Comparison of ENCODE assay signal across 8 mouse cellular contexts in the genomic region with DNA sequence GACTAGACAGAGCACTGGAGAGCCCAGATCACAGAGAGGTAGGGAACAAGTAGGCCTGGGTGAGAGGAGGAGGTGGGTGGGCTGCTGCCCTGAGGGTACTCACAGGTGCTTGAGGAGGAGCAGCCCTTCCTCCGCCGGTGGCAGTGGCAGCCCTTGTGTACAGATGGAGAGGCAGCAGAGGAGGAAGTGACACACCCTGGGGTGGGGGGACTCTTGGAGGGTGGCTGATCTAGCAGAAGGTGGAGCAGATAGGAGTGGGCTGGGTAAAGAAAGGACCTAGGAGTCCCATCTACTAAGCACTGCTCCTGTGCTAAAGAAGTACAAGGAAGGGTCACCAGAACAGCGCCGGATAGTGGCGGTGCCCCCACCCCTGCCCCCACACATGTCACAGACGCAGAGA. TPM values are rescaled to one million over a fixed set of nuclear protein-coding genes. Genes with fewer than 3 reads are reported as not detected.
A peak's percentile ranks its signal among the peaks of the same experiment; 100 is the strongest.
DNase-seq lines count a peak whose midpoint lies in the region; ATAC-seq and TF ChIP-seq lines count a peak whose summit lies in the region.

TSS of gene Itgb7 (minus strand) at position 197 of the 400 bp plus-strand sequence.

- no peak for ATAC-seq in midbrain, embryonic 14.5 days (ENCODE audit: low FRiP score, low TSS enrichment)

- WGBS in lung, adult 2 months, result 16% methylated on average over 6 of the region's 6 CpGs
- WGBS in macrophage (ENCODE audit: missing documents), result 10% methylated on average over 6 of the region's 6 CpGs
- WGBS in midbrain, embryonic 14.5 days, result 66% methylated on average over 6 of the region's 6 CpGs

- no peak within 1 kb of the TSS for H3K9ac ChIP-seq in midbrain, embryonic 14.5 days (replicated peaks; ENCODE audit: low read length)

- peak; percentile 37; the same call in 1 of the 2 replicates for TF ChIP-seq POLR2A in lung, adult 2 months (IDR thresholded peaks at IDR 0.05; ENCODE audit: borderline replicate concordance, extremely low read depth, low read depth, low read length)

- H3K4me3 ChIP-seq in lung, adult 2 months (replicated peaks; ENCODE audit: extremely low read depth, low read depth, low read length), result peak within 1 kb of the TSS; percentile 40
- peak within 1 kb of the TSS; percentile 6; the same call in 1 of the 2 replicates for H3K4me3 ChIP-seq in macrophage (ENCODE audit: inconsistent target)
- H3K4me3 ChIP-seq in midbrain, embryonic 14.5 days (replicated peaks; ENCODE audit: low read depth, low read length), result no peak within 1 kb of the TSS

- no peak for TF ChIP-seq CTCF in lung, adult 2 months (IDR thresholded peaks at IDR 0.05; ENCODE audit: insufficient read depth, low read length)

- no peaks in the 10 kb centered on the region for H3K27me3 ChIP-seq in midbrain, embryonic 14.5 days (ENCODE audit: control insufficient read depth, insufficient read depth, low read length)

- no peaks in the 10 kb centered on the region for H3K36me3 ChIP-seq in macrophage (ENCODE audit: inconsistent target)
- no peaks in the 10 kb centered on the region for H3K36me3 ChIP-seq in midbrain, embryonic 14.5 days (ENCODE audit: control insufficient read depth, insufficient read depth, low read length)

- H3K27ac ChIP-seq in macrophage, result peak within 1 kb of the TSS; percentile 28; the same call in 1 of the 2 replicates
- no peak within 1 kb of the TSS for H3K27ac ChIP-seq in midbrain, embryonic 14.5 days (replicated peaks; ENCODE audit: low read depth, low read length)

- peaks cover 29% of the 10 kb centered on the region for H3K79me2 ChIP-seq in macrophage (ENCODE audit: inconsistent target)

- H3K4me1 ChIP-seq in lung, adult 2 months (ENCODE audit: control insufficient read depth, insufficient read depth, low read length), result peaks cover 17% of the 10 kb centered on the region
- H3K4me1 ChIP-seq in midbrain, embryonic 14.5 days (ENCODE audit: control insufficient read depth, insufficient read depth, low read length), result 0 out of 2 replicates have a peak, but pooled peaks cover 6% of the 10 kb centered on the region

- no peak within 1 kb of the TSS for H3K4me2 ChIP-seq in midbrain, embryonic 14.5 days (ENCODE audit: low read length)

- DNase-seq in lung, adult 2 months, result no peak
- no peak for DNase-seq in lung, postnatal 14 days
- peak; percentile 77 for DNase-seq in induced T-regulatory cell, adult 2 months (ENCODE audit: low read depth)
- peak; percentile 78 to 87 for DNase-seq in thymus, postnatal 36 days
- DNase-seq in layer of hippocampus, postnatal 14 days (ENCODE audit: low spot score in 2 of 2), result no peak
- DNase-seq in midbrain, embryonic 14.5 days, result no peak
- no peak for DNase-seq in retina, embryonic 14.5 days (ENCODE audit: low spot score)

- no peaks in the 10 kb centered on the region for H3K9me3 ChIP-seq in midbrain, embryonic 14.5 days (ENCODE audit: control insufficient read depth, low read length)

RNA-seq across cellular contexts. Expression of gene Itgb7, which starts in this region (rescaled TPM):
- polyA plus RNA-seq in lung, adult 2 months (2012; rRNA removed), result 22.0 and 32.4 TPM in 2 replicates
- 10 to 100 TPM in 1 of 26 experiments, 1 to 10 TPM in 25; 1.1 to 10.8 (median 4.2) TPM for total RNA-seq in macrophage (2018; cell fraction: chromatin; rRNA removed)
- 10 to 100 TPM in 10 of 26 experiments, 1 to 10 TPM in 16; 5.1 to 12.2 (median 8.6) TPM for total RNA-seq in macrophage (2018; cell fraction: cytosol; rRNA removed)
- total RNA-seq in macrophage (2018; cell fraction: nucleus; rRNA removed), result 10 to 100 TPM in 24 of 26 experiments, 1 to 10 TPM in 2; 8.5 to 27.7 (median 18.2) TPM
- polyA plus RNA-seq in macrophage (2018), result 3.5 to 14.3 TPM (median 5.0 TPM) in 3 replicates
- 1 to 10 TPM; 2.1 to 4.2 TPM for total RNA-seq in layer of hippocampus, postnatal 14 days (2021)
- 0.57 and 0.78 TPM in 2 replicates for polyA plus RNA-seq in midbrain, embryonic 14.5 days (2014; fragmentation: Nextera tagmentation; extraction: Ambion mirVana)

Comparison
In these comparisons a context has a peak if more than half of its experiments do, and no peak if none do; other contexts are left out.
1. DNase-seq: peak in induced T-regulatory cell, adult 2 months (single experiment) and thymus, postnatal 36 days (2 of 2); none in lung, adult 2 months (single experiment), lung, postnatal 14 days (single experiment), layer of hippocampus, postnatal 14 days (0 of 2), midbrain, embryonic 14.5 days (single experiment) and retina, embryonic 14.5 days (single experiment).